Mouse (Mus musculus) hindbrain, embryonic 16.5 days (tissue): ENCODE results near the gene Rps11. TPM values are rescaled to one million over a fixed set of nuclear protein-coding genes. Genes with fewer than 3 reads are reported as not detected.
"Not testable (repeated sequence)": the region's sequence is repeated elsewhere in the genome, so short reads cannot be mapped to it uniquely, and the experiment has no call there.

Experiments used
- ATAC-seq: fragments of 200-750 bp; cut with Nextera tagmentation; 2 replicates; pipeline ENCODE4 v1.8.0; 2017; ENCODE audit warnings: moderate TSS enrichment, moderate library complexity
- H3K27ac ChIP-seq: fragments of 300-500 bp; sonication (generic); 2 replicates; pipeline ENCODE4 v1.5.1; 2014; ENCODE audit warnings: low read depth, mild to moderate bottlenecking, control low read depth, low read length, moderate library complexity
- H3K27me3 ChIP-seq: fragments of 300-500 bp; sonication (generic); replicated peaks from 2 replicates; pipeline ENCODE4 v1.6.1; 2014; ENCODE audit warnings: low read length; ENCODE audit not compliant: control insufficient read depth, insufficient read depth
- H3K36me3 ChIP-seq: fragments of 300-500 bp; sonication (generic); 2 replicates; pipeline ENCODE4 v1.6.1; 2014; ENCODE audit warnings: mild to moderate bottlenecking, low read length, moderate library complexity, mixed read lengths; ENCODE audit not compliant: control insufficient read depth, insufficient read depth
- H3K4me1 ChIP-seq: fragments of 300-500 bp; sonication (generic); 2 replicates; pipeline ENCODE4 v1.6.1; 2014; ENCODE audit warnings: low read depth, low read length; ENCODE audit not compliant: control insufficient read depth, insufficient read depth
- H3K4me2 ChIP-seq: fragments of 300-500 bp; sonication (generic); 2 replicates; pipeline ENCODE4 v1.6.1; 2014; ENCODE audit warnings: mild to moderate bottlenecking, low read length, control low read depth, moderate library complexity
- H3K4me3 ChIP-seq: fragments of 300-500 bp; sonication (generic); 2 replicates; pipeline ENCODE4 v1.5.1; 2014; ENCODE audit warnings: mild to moderate bottlenecking, low read length, control low read depth, moderate library complexity
- H3K9ac ChIP-seq: fragments of 300-500 bp; sonication (generic); 2 replicates; pipeline ENCODE4 v1.6.1; 2014; ENCODE audit warnings: low read depth, mild to moderate bottlenecking, control low read depth, low read length, moderate library complexity
- H3K9me3 ChIP-seq: fragments of 300-500 bp; sonication (generic); 2 replicates; pipeline ENCODE4 v1.6.1; 2014; ENCODE audit warnings: mild to moderate bottlenecking, low read length, moderate library complexity; ENCODE audit not compliant: control insufficient read depth
- WGBS: fragments of 180-500 bp; shearing (Covaris S2); extraction: QIAGEN DNeasy Blood & Tissue Kit; methylation state at CpG from one replicate; pipeline ENCODE4 v1.1.7; 2014; 5-methylcytosine and 5-hydroxymethylcytosine counted together
- polyA plus RNA-seq: library from polyadenylated mRNA; unstranded; fragments of >200 nt; fragmentation: Nextera tagmentation; extraction: Ambion mirVana; gene quantifications from 2 replicates; pipeline ENCODE4 v1.2.1, GENCODE M21; 2015

Rps11 gene
- polyA plus RNA-seq = 698 and 709 TPM in 2 replicates

- peak; percentile 85 for ATAC-seq
- under 1% methylated on average over 59 of the region's 59 CpGs for WGBS
- H3K9me3 ChIP-seq = no peaks in the 10 kb centered on the region
- H3K27me3 ChIP-seq = no peaks in the 10 kb centered on the region
- peaks cover 48% of the 10 kb centered on the region for H3K36me3 ChIP-seq
- peak within 1 kb of the TSS; percentile 83 for H3K4me3 ChIP-seq
- peak within 1 kb of the TSS; percentile 76 for H3K4me2 ChIP-seq
- H3K27ac ChIP-seq = peak within 1 kb of the TSS; percentile 83
- peak within 1 kb of the TSS; percentile 91 for H3K9ac ChIP-seq
- peaks cover 33% of the 10 kb centered on the region for H3K4me1 ChIP-seq
These were observed at the start of gene Rps11 for GRCm38 (mm10) chr7:45124224-45125143. Gene Rps11, minus strand, starts transcription at chr7:45124439.

GRCm38 (mm10) chr7:45173772-45174171, 49.5 kb upstream of the Rps11 start:
- H3K36me3 ChIP-seq, ATAC-seq, H3K9ac ChIP-seq, H3K4me2 ChIP-seq, H3K9me3 ChIP-seq, H3K4me3 ChIP-seq, H3K27ac ChIP-seq, H3K4me1 ChIP-seq: not testable (repeated sequence)
- WGBS = 56% methylated on average over 1 of the region's 1 CpGs
- H3K27me3 ChIP-seq = peaks cover 69% of the 10 kb centered on the region

GRCm38 (mm10) chr7:45172974-45173373, 48.7 kb upstream of the Rps11 start:
- H3K9ac ChIP-seq = no peak overlapping the region
- no peak for ATAC-seq
- 59% methylated on average over 7 of the region's 7 CpGs for WGBS
- peaks cover 69% of the 10 kb centered on the region for H3K27me3 ChIP-seq
- no peaks in the 10 kb centered on the region for H3K36me3 ChIP-seq
- H3K4me2 ChIP-seq = no peak overlapping the region
- no peak overlapping the region for H3K27ac ChIP-seq
- H3K4me1 ChIP-seq = peaks cover 13% of the 10 kb centered on the region; the same call in 1 of the 2 replicates
- H3K9me3 ChIP-seq = no peaks in the 10 kb centered on the region
- no peak overlapping the region for H3K4me3 ChIP-seq

GRCm38 (mm10) chr7:45169495-45169894, 45.3 kb upstream of the Rps11 start:
- Histone ChIP-seq H3K36me3 (no peaks in the 10 kb centered on the region), H3K27me3 (peaks cover 66% of the 10 kb centered on the region), H3K4me2 (no peak overlapping the region), H3K4me1 (peaks cover 11% of the 10 kb centered on the region; the same call in 1 of the 2 replicates), H3K27ac (no peak overlapping the region), H3K9ac (no peak overlapping the region), H3K9me3 (no peaks in the 10 kb centered on the region), H3K4me3 (no peak overlapping the region)
- 91% methylated on average over 3 of the region's 3 CpGs for WGBS
- ATAC-seq = no peak

GRCm38 (mm10) chr7:45168656-45169055, 44.4 kb upstream of the Rps11 start:
- Histone ChIP-seq H3K9ac (no peak overlapping the region; the same call in 1 of the 2 replicates), H3K9me3 (no peaks in the 10 kb centered on the region), H3K4me3 (peak overlapping the region; percentile 24), H3K27ac (no peak overlapping the region), H3K4me1 (peaks cover 15% of the 10 kb centered on the region), H3K4me2 (peak overlapping the region; percentile 46), H3K36me3 (no peaks in the 10 kb centered on the region), H3K27me3 (peaks cover 67% of the 10 kb centered on the region)
- ATAC-seq = no peak
- WGBS = 5% methylated on average over 24 of the region's 24 CpGs

- no peaks in the 10 kb centered on the region for H3K9me3 ChIP-seq
- peak overlapping the region; percentile 1 for H3K9ac ChIP-seq
- H3K4me3 ChIP-seq = no peak overlapping the region
- H3K4me2 ChIP-seq = peak overlapping the region; percentile 12; the same call in 1 of the 2 replicates
- H3K27ac ChIP-seq = no peak overlapping the region
- WGBS = 2% methylated on average over 19 of the region's 19 CpGs
- H3K27me3 ChIP-seq = peaks cover 71% of the 10 kb centered on the region
- 0 out of 2 replicates have a peak, but pooled peaks have one; percentile 5 for ATAC-seq
- no peaks in the 10 kb centered on the region for H3K36me3 ChIP-seq
- H3K4me1 ChIP-seq = peaks cover 17% of the 10 kb centered on the region
These were observed 43.7 kb upstream of the Rps11 start for GRCm38 (mm10) chr7:45167761-45168445.

- no peak overlapping the region for H3K27ac ChIP-seq
- H3K4me3 ChIP-seq = no peak overlapping the region
- peaks cover 75% of the 10 kb centered on the region for H3K27me3 ChIP-seq
- H3K9ac ChIP-seq = no peak overlapping the region
- H3K4me1 ChIP-seq = peaks cover 23% of the 10 kb centered on the region
- no peaks in the 10 kb centered on the region for H3K36me3 ChIP-seq
- no peaks in the 10 kb centered on the region for H3K9me3 ChIP-seq
- no peak overlapping the region for H3K4me2 ChIP-seq
- 20% methylated on average over 10 of the region's 10 CpGs for WGBS
- ATAC-seq = no peak
These were observed 42.7 kb upstream of the Rps11 start for GRCm38 (mm10) chr7:45166950-45167401.

GRCm38 (mm10) chr7:45165701-45166100, 41.5 kb upstream of the Rps11 start:
- peaks cover 71% of the 10 kb centered on the region for H3K27me3 ChIP-seq
- WGBS = 38% methylated on average over 11 of the region's 11 CpGs
- no peak overlapping the region for H3K27ac ChIP-seq
- H3K9ac ChIP-seq = no peak overlapping the region
- ATAC-seq = no peak
- no peak overlapping the region for H3K4me3 ChIP-seq
- H3K4me2 ChIP-seq = no peak overlapping the region
- H3K4me1 ChIP-seq = peaks cover 24% of the 10 kb centered on the region
- H3K9me3 ChIP-seq = no peaks in the 10 kb centered on the region
- H3K36me3 ChIP-seq = no peaks in the 10 kb centered on the region

GRCm38 (mm10) chr7:45164833-45165232, 40.6 kb upstream of the Rps11 start:
- no peak overlapping the region for H3K4me2 ChIP-seq
- H3K9ac ChIP-seq = no peak overlapping the region
- WGBS = 66% methylated on average over 5 of the region's 5 CpGs
- peaks cover 64% of the 10 kb centered on the region for H3K27me3 ChIP-seq
- peaks cover 24% of the 10 kb centered on the region for H3K4me1 ChIP-seq
- H3K36me3 ChIP-seq = peaks cover 4% of the 10 kb centered on the region; the same call in 1 of the 2 replicates
- no peak for ATAC-seq
- no peak overlapping the region for H3K4me3 ChIP-seq
- H3K27ac ChIP-seq = no peak overlapping the region
- H3K9me3 ChIP-seq = no peaks in the 10 kb centered on the region
